Mouse (Mus musculus) stomach, postnatal 0 days (tissue): ENCODE measurements around the gene Gad2. TPM values are rescaled to one million over a fixed set of nuclear protein-coding genes. Genes with fewer than 3 reads are reported as not detected.
A peak's percentile ranks its signal among the peaks of the same experiment; 100 is the strongest.

Experiments
- ATAC-seq: fragments of 200-750 bp; cut with Nextera tagmentation; 2 replicates; pipeline ENCODE4 v1.8.0; 2017; ENCODE audit not compliant: low FRiP score, low TSS enrichment
- DNase-seq: peaks from one replicate; pipeline ENCODE4 v3.0.0-alpha.2; 2016; ENCODE audit warnings: low spot score
- H3K27ac ChIP-seq: fragments of 300-500 bp; sonication (generic); replicated peaks from 2 replicates; pipeline ENCODE4 v1.5.1; 2014; ENCODE audit warnings: mild to moderate bottlenecking, control low read depth
- H3K27me3 ChIP-seq: fragments of 300-500 bp; sonication (generic); 2 replicates; pipeline ENCODE4 v1.6.1; 2014; ENCODE audit warnings: low read length; ENCODE audit not compliant: control insufficient read depth, insufficient read depth
- H3K36me3 ChIP-seq: fragments of 300-500 bp; sonication (generic); 2 replicates; pipeline ENCODE4 v1.6.1; 2014; ENCODE audit warnings: low read length, mixed read lengths; ENCODE audit not compliant: control insufficient read depth, insufficient read depth
- H3K4me1 ChIP-seq: fragments of 300-500 bp; sonication (generic); replicated peaks from 2 replicates; pipeline ENCODE4 v1.6.1; 2014; ENCODE audit warnings: antibody characterized with exemption; ENCODE audit not compliant: control insufficient read depth, insufficient read depth
- H3K4me2 ChIP-seq: fragments of 300-500 bp; sonication (generic); replicated peaks from 2 replicates; pipeline ENCODE4 v1.6.1; 2014; ENCODE audit warnings: low read depth, mild to moderate bottlenecking, control low read depth, moderate library complexity
- H3K4me3 ChIP-seq: fragments of 300-500 bp; sonication (generic); 2 replicates; pipeline ENCODE4 v1.5.1; 2014; ENCODE audit warnings: low read depth, low read length, control low read depth
- H3K9ac ChIP-seq: fragments of 300-500 bp; sonication (generic); 2 replicates; pipeline ENCODE4 v1.6.1; 2014; ENCODE audit warnings: mild to moderate bottlenecking, low read length, control low read depth, mixed read lengths
- H3K9me3 ChIP-seq: fragments of 300-500 bp; sonication (generic); 2 replicates; pipeline ENCODE4 v1.6.1; 2016; ENCODE audit warnings: low read length; ENCODE audit not compliant: control insufficient read depth
- CTCF ChIP-seq: IDR thresholded peaks from 2 replicates; pipeline ENCODE4 v1.5.1; 2016; ENCODE audit warnings: antibody characterized with exemption, low read depth, mild to moderate bottlenecking, moderate library complexity
- EP300 ChIP-seq: optimal IDR thresholded peaks from 2 replicates; pipeline ENCODE3; 2016; ENCODE audit warnings: antibody characterized with exemption
- WGBS: fragments of 180-500 bp; shearing (Covaris S2); extraction: QIAGEN DNeasy Blood & Tissue Kit; methylation state at CpG from one replicate; pipeline ENCODE4 v1.1.7; 2014; 5-methylcytosine and 5-hydroxymethylcytosine counted together
- polyA plus RNA-seq: library from polyadenylated mRNA; unstranded; fragments of >200 nt; fragmentation: Nextera tagmentation; extraction: Ambion mirVana; gene quantifications from 2 replicates; pipeline ENCODE4 v1.2.1, GENCODE M21; 2015

Gad2 gene
- polyA plus RNA-seq, 1 experiment from 2014 or later = 0.05 TPM

GRCm38 (mm10) chr2:22623111-22624070 lies 1.4 kb downstream of the Gad2 start:
- peaks cover 25% of the 10 kb centered on the region for H3K27me3 ChIP-seq
- WGBS = 2% methylated on average over 60 of the region's 60 CpGs
- ATAC-seq = no peak
- H3K9ac ChIP-seq = no peak overlapping the region
- DNase-seq = peak; percentile 32
- peak overlapping the region; percentile 52 for H3K4me2 ChIP-seq
- H3K4me3 ChIP-seq = peak overlapping the region; percentile 26
- TF ChIP-seq CTCF (no peak), EP300 (no peak)
- H3K9me3 ChIP-seq = no peaks in the 10 kb centered on the region
- H3K4me1 ChIP-seq = no peaks in the 10 kb centered on the region
- no peak overlapping the region for H3K27ac ChIP-seq
- H3K36me3 ChIP-seq = no peaks in the 10 kb centered on the region

GRCm38 (mm10) chr2:22624188-22624975 lies 2.4 kb downstream of the Gad2 start:
- Histone ChIP-seq H3K9ac (no peak overlapping the region), H3K36me3 (no peaks in the 10 kb centered on the region), H3K4me2 (no peak overlapping the region), H3K27ac (no peak overlapping the region), H3K27me3 (peaks cover 23% of the 10 kb centered on the region; the same call in 1 of the 2 replicates), H3K9me3 (no peaks in the 10 kb centered on the region), H3K4me1 (no peaks in the 10 kb centered on the region), H3K4me3 (no peak overlapping the region; the same call in 1 of the 2 replicates)
- ATAC-seq (no peak), DNase-seq (no peak)
- no peak for TF ChIP-seq EP300
- TF ChIP-seq CTCF = no peak
- 5% methylated on average over 27 of the region's 27 CpGs for WGBS

DNA sequence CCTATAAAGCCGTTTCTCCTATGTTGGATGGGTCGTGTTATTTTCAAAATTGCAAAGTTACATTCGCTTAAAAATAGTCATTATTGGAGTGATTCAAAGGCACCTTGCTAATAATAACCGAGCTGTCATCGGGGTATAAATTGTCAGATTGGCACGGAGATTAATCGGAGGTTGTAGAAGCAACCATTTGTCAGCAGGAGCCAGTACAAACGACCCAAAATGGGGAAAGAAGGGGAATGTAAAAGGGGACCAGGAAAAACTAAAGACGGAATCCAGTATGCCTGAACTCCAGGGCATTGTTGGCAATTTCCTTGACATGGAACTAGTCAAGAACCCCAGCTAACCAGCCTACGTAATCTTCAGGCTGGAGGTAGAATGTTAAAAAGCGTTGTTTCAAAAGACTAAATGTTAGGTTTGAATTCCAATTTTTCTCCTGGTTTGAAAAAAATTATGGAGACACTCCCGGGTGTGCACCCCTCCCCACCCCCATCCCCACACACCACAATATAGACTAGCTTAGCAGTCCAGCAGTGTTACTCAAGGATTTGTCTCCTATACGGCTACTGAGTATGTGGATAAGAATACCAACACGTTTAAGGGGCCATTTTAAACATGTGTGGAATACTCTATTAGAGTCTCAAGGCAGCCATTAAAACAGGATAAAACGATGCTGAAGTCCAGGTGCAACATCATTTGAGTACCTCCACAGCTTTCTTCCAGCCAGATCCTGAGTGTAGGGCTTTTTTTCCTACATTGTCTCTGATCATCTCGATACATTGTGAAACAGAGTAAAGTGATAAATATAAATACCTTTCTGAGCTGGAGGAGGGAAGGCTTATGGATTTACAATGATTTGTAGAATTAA lies 3.3 kb downstream of the Gad2 start:
- Histone ChIP-seq H3K4me2 (no peak overlapping the region), H3K36me3 (no peaks in the 10 kb centered on the region), H3K27me3 (peaks cover 21% of the 10 kb centered on the region; the same call in 1 of the 2 replicates), H3K27ac (no peak overlapping the region), H3K4me3 (no peak overlapping the region), H3K9me3 (no peaks in the 10 kb centered on the region), H3K4me1 (no peaks in the 10 kb centered on the region), H3K9ac (no peak overlapping the region)
- no peak for TF ChIP-seq EP300
- no peak for TF ChIP-seq CTCF
- DNase-seq (no peak), ATAC-seq (no peak)
- 14% methylated on average over 16 of the region's 16 CpGs for WGBS

DNA sequence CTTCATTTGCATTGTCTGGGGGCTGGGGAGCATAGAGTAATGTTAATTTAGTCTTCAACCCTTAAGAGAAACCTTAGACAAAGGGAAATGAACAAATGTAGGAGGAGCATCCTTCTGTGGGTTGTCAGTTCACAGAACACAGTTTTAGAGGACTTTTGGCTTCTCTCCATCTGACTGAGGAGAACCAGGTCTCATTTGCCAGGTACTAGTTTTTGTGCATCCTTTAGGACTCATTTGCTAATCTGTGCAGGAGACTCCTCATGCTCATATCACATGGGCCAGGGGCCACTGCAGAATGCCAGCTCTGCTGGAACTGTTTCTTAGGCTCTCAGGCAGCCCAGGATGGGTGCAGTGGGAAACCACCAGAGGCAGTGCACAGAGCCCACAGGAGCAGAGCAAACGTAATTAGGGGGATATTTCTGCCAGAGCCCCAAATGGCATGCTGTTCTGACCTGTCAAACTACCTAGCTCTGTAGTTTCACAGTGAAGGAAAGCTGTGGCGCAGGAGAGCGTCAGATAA lies 5.2 kb downstream of the Gad2 start:
- H3K36me3 ChIP-seq = no peaks in the 10 kb centered on the region
- H3K4me2 ChIP-seq = no peak overlapping the region
- H3K4me1 ChIP-seq = no peaks in the 10 kb centered on the region
- H3K9ac ChIP-seq = no peak overlapping the region
- no peak overlapping the region for H3K4me3 ChIP-seq
- ATAC-seq (no peak), DNase-seq (no peak)
- no peaks in the 10 kb centered on the region for H3K9me3 ChIP-seq
- 27% methylated on average over 3 of the region's 3 CpGs for WGBS
- TF ChIP-seq EP300 (no peak), CTCF (no peak)
- peaks cover 19% of the 10 kb centered on the region; the same call in 1 of the 2 replicates for H3K27me3 ChIP-seq
- no peak overlapping the region for H3K27ac ChIP-seq

DNA sequence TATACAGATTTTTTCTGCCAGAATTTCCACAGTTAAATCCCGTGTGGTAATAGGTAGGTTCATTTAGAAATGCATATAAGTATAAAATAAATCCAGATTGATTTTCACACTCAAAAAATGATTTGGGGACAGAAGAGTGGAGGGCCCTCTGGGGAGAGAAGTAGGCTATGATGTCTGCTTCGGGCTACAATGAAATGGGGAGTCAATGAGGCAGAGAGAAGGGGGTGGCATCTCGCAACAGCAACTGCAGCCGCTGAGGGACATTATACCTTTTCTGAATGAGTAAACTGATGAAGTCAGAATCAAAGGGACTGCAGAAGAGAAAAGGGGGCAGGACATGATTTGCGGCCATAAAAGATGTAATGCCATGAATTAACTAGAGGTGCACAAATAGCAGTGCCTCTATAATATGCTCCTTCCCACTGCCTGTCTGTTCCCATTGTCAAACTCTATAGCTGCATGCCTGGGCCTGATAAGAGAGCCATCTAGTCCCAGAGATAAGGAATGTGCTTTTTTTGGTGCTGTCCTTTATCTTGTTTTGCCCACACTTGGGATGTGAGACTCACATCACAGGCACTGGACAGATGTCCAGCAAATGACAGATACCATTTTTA lies 5.9 kb downstream of the Gad2 start:
- DNase-seq (no peak), ATAC-seq (no peak)
- Histone ChIP-seq H3K27me3 (peaks cover 12% of the 10 kb centered on the region; the same call in 1 of the 2 replicates), H3K9ac (no peak overlapping the region), H3K4me3 (no peak overlapping the region), H3K9me3 (no peaks in the 10 kb centered on the region), H3K36me3 (no peaks in the 10 kb centered on the region), H3K4me1 (no peaks in the 10 kb centered on the region), H3K4me2 (no peak overlapping the region), H3K27ac (no peak overlapping the region)
- TF ChIP-seq EP300 = no peak
- WGBS = 35% methylated on average over 5 of the region's 5 CpGs
